Mouse (Mus musculus) neural tube, embryonic 11.5 days (tissue): ENCODE measurements around the gene Sost. TPM values are rescaled to one million over a fixed set of nuclear protein-coding genes. Genes with fewer than 3 reads are reported as not detected.

ENCODE experiments used
- ATAC-seq: fragments of 200-750 bp; cut with Nextera tagmentation; 2 replicates; pipeline ENCODE4 v1.8.0; 2017; ENCODE audit warnings: moderate number of reproducible peaks, mild to moderate bottlenecking, moderate TSS enrichment, moderate library complexity; ENCODE audit not compliant: insufficient read depth, low FRiP score, low TSS enrichment
- DNase-seq: peaks from one replicate; pipeline ENCODE4 v3.0.0-alpha.2; 2015; ENCODE audit warnings: low spot score
- H3K27ac ChIP-seq: fragments of 300-500 bp; sonication (generic); 2 replicates; pipeline ENCODE4 v1.5.1; 2014; ENCODE audit warnings: low read depth, mild to moderate bottlenecking, low read length
- H3K27me3 ChIP-seq: fragments of 300-500 bp; sonication (generic); 2 replicates; pipeline ENCODE4 v1.6.1; 2014; ENCODE audit warnings: mild to moderate bottlenecking, low read length, mixed read lengths; ENCODE audit not compliant: control insufficient read depth, insufficient read depth
- H3K36me3 ChIP-seq: fragments of 300-500 bp; sonication (generic); 2 replicates; pipeline ENCODE4 v1.6.1; 2014; ENCODE audit warnings: mild to moderate bottlenecking, low read length, moderate library complexity, mixed read lengths; ENCODE audit not compliant: control insufficient read depth, insufficient read depth
- H3K4me1 ChIP-seq: fragments of 300-500 bp; sonication (generic); 2 replicates; pipeline ENCODE4 v1.6.1; 2014; ENCODE audit warnings: low read length, mixed read lengths; ENCODE audit not compliant: control insufficient read depth, insufficient read depth
- H3K4me2 ChIP-seq: fragments of 300-500 bp; sonication (generic); 2 replicates; pipeline ENCODE4 v1.6.1; 2014; ENCODE audit warnings: low read depth, mild to moderate bottlenecking, moderate library complexity
- H3K4me3 ChIP-seq: fragments of 300-500 bp; sonication (generic); 2 replicates; pipeline ENCODE4 v1.5.1; 2014; ENCODE audit warnings: low read depth, low read length
- H3K9ac ChIP-seq: fragments of 300-500 bp; sonication (generic); 2 replicates; pipeline ENCODE4 v1.6.1; 2014; ENCODE audit warnings: mild to moderate bottlenecking, low read length
- H3K9me3 ChIP-seq: fragments of 300-500 bp; sonication (generic); 2 replicates; pipeline ENCODE4 v1.6.1; 2016; ENCODE audit warnings: low read length; ENCODE audit not compliant: control insufficient read depth
- WGBS: fragments of 180-500 bp; shearing (Covaris S2); extraction: QIAGEN DNeasy Blood & Tissue Kit; methylation state at CpG from one replicate; pipeline ENCODE4 v1.1.7; 2014; 5-methylcytosine and 5-hydroxymethylcytosine counted together
- polyA plus RNA-seq: library from polyadenylated mRNA; unstranded; fragments of >200 nt; fragmentation: Nextera tagmentation; extraction: Ambion mirVana; gene quantifications from 2 replicates; pipeline ENCODE4 v1.2.1, GENCODE M21; 2014

The Sost gene
- polyA plus RNA-seq, 1 experiment from 2014 or later: not detected

DNA sequence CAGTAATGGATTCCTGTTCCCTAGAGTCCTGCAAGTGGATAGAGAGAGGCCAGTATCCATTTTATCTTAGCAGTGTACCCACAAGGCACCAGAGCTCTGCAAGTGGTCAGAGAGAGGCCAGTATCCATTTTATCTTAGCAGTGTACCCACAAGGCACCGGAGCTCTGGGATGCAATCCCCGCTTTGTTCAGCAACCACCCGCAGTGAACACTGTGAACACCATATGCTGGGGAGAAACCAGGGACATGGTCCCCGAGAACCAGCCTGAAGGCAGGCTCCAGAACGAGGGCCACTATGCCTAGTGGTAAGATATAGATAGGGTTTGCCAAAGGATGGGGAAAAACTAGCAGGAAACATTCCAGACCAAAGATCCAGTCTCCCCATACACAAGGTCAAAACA, 12.3 kb upstream of the Sost start:
- Histone ChIP-seq H3K4me3 (no peak overlapping the region), H3K4me1 (no peaks in the 10 kb centered on the region), H3K4me2 (no peak overlapping the region), H3K27ac (no peak overlapping the region), H3K9ac (no peak overlapping the region), H3K36me3 (no peaks in the 10 kb centered on the region), H3K9me3 (no peaks in the 10 kb centered on the region), H3K27me3 (no peaks in the 10 kb centered on the region)
- DNase-seq (no peak), ATAC-seq (no peak)
- WGBS: 87% methylated on average over 5 of the region's 5 CpGs

- H3K4me2 ChIP-seq: no peak overlapping the region
- DNase-seq (no peak), ATAC-seq (no peak)
- WGBS: 95% methylated on average over 7 of the region's 7 CpGs
- no peak overlapping the region for H3K4me3 ChIP-seq
- no peaks in the 10 kb centered on the region for H3K36me3 ChIP-seq
- H3K9ac ChIP-seq: no peak overlapping the region
- H3K9me3 ChIP-seq: no peaks in the 10 kb centered on the region
- no peak overlapping the region for H3K27ac ChIP-seq
- no peaks in the 10 kb centered on the region for H3K4me1 ChIP-seq
- no peaks in the 10 kb centered on the region for H3K27me3 ChIP-seq
Measured at GRCm38 (mm10) chr11:101976949-101977348, 10.1 kb upstream of the Sost start.

- H3K9ac ChIP-seq: no peak overlapping the region
- H3K9me3 ChIP-seq: no peaks in the 10 kb centered on the region
- 56% methylated on average over 9 of the region's 9 CpGs for WGBS
- no peaks in the 10 kb centered on the region for H3K4me1 ChIP-seq
- ATAC-seq: no peak
- no peak overlapping the region for H3K27ac ChIP-seq
- no peaks in the 10 kb centered on the region for H3K27me3 ChIP-seq
- no peak overlapping the region for H3K4me3 ChIP-seq
- no peak for DNase-seq
- no peak overlapping the region for H3K4me2 ChIP-seq
- H3K36me3 ChIP-seq: no peaks in the 10 kb centered on the region
Measured at GRCm38 (mm10) chr11:101974923-101975322, 8.1 kb upstream of the Sost start.

GRCm38 (mm10) chr11:101974181-101974580, 7.4 kb upstream of the Sost start:
- DNase-seq (no peak), ATAC-seq (no peak)
- Histone ChIP-seq H3K9ac (no peak overlapping the region), H3K4me3 (no peak overlapping the region), H3K27me3 (no peaks in the 10 kb centered on the region), H3K9me3 (no peaks in the 10 kb centered on the region), H3K4me2 (no peak overlapping the region), H3K36me3 (no peaks in the 10 kb centered on the region), H3K27ac (no peak overlapping the region), H3K4me1 (no peaks in the 10 kb centered on the region)
- 42% methylated on average over 6 of the region's 6 CpGs for WGBS

- no peaks in the 10 kb centered on the region for H3K9me3 ChIP-seq
- ATAC-seq (no peak), DNase-seq (no peak)
- H3K9ac ChIP-seq: no peak overlapping the region
- no peak overlapping the region for H3K27ac ChIP-seq
- no peaks in the 10 kb centered on the region for H3K36me3 ChIP-seq
- H3K4me1 ChIP-seq: peaks cover 2% of the 10 kb centered on the region
- WGBS: 82% methylated on average over 9 of the region's 9 CpGs
- H3K27me3 ChIP-seq: no peaks in the 10 kb centered on the region
- no peak overlapping the region for H3K4me3 ChIP-seq
- no peak overlapping the region for H3K4me2 ChIP-seq
Measured at GRCm38 (mm10) chr11:101973496-101973895, 6.7 kb upstream of the Sost start.

- Histone ChIP-seq H3K27me3 (no peaks in the 10 kb centered on the region), H3K9me3 (no peaks in the 10 kb centered on the region), H3K27ac (no peak overlapping the region), H3K4me3 (no peak overlapping the region), H3K4me2 (no peak overlapping the region), H3K36me3 (no peaks in the 10 kb centered on the region), H3K4me1 (peaks cover 7% of the 10 kb centered on the region), H3K9ac (no peak overlapping the region)
- 91% methylated on average over 5 of the region's 5 CpGs for WGBS
- DNase-seq (no peak), ATAC-seq (no peak)
Measured at GRCm38 (mm10) chr11:101972651-101973050, 5.8 kb upstream of the Sost start.

GRCm38 (mm10) chr11:101972097-101972496, 5.3 kb upstream of the Sost start:
- no peak overlapping the region for H3K4me3 ChIP-seq
- H3K9me3 ChIP-seq: no peaks in the 10 kb centered on the region
- no peak for DNase-seq
- H3K36me3 ChIP-seq: no peaks in the 10 kb centered on the region
- no peak overlapping the region for H3K4me2 ChIP-seq
- 80% methylated on average over 3 of the region's 3 CpGs for WGBS
- H3K27ac ChIP-seq: no peak overlapping the region
- no peak for ATAC-seq
- peaks cover 8% of the 10 kb centered on the region for H3K4me1 ChIP-seq
- no peak overlapping the region for H3K9ac ChIP-seq
- H3K27me3 ChIP-seq: no peaks in the 10 kb centered on the region

DNA sequence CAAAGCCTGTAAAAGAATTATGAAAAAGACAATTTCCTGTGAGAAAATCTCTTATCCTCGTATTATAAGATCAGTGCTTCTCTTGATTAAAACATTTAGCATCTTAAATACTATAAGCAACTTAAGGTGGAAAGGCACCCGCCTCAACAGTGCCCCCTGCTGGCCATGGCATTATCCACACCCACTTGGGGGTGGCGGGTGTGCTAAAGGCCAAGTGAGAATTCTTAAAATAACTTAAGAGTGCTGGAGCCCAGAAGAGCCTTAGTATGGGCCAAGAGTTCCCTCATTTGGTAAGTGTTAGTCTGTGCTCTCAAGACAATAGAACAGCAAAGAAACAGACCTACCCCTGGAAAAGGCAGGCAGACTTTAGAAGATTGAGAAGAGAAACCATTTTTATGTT, 4.6 kb upstream of the Sost start:
- Histone ChIP-seq H3K27me3 (no peaks in the 10 kb centered on the region; the same call in 1 of the 2 replicates), H3K4me1 (peaks cover 12% of the 10 kb centered on the region), H3K9me3 (no peaks in the 10 kb centered on the region), H3K36me3 (no peaks in the 10 kb centered on the region), H3K4me3 (no peak overlapping the region), H3K4me2 (no peak overlapping the region), H3K9ac (no peak overlapping the region), H3K27ac (no peak overlapping the region)
- DNase-seq: no peak
- 48% methylated on average over 3 of the region's 3 CpGs for WGBS
- no peak for ATAC-seq

DNA sequence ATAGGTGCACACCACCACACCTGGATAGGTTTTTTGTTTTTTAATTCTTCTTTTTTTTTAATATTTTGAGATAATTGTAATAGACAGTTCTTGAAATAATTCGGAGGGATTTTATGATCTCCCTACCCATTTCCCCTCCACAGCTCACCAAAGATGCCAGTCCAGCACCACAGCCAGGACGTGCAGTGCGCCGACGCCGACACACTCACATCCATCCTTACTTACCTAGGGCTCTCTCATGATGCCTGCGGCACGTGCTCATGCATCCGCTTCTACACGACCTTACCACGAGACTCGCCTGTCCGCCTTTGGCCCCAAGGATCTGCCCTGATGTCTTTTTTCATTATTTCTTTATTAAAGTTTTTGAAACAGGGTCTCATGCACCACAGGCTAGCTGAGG, 3.0 kb upstream of the Sost start:
- no peak overlapping the region for H3K27ac ChIP-seq
- ATAC-seq (no peak), DNase-seq (no peak)
- H3K9me3 ChIP-seq: no peaks in the 10 kb centered on the region
- H3K36me3 ChIP-seq: no peaks in the 10 kb centered on the region
- no peak overlapping the region for H3K4me3 ChIP-seq
- H3K4me2 ChIP-seq: no peak overlapping the region
- WGBS: 85% methylated on average over 13 of the region's 13 CpGs
- peaks cover 3% of the 10 kb centered on the region; the same call in 1 of the 2 replicates for H3K27me3 ChIP-seq
- H3K4me1 ChIP-seq: peaks cover 16% of the 10 kb centered on the region
- no peak overlapping the region for H3K9ac ChIP-seq
